Mouse (Mus musculus) liver, embryonic 14.5 days (tissue): ENCODE data around the gene Fbxw16. TPM values are rescaled to one million over a fixed set of nuclear protein-coding genes. Genes with fewer than 3 reads are reported as not detected.
"Not testable (repeated sequence)": the region's sequence is repeated elsewhere in the genome, so short reads cannot be mapped to it uniquely, and the experiment has no call there.

ENCODE experiments used
- ATAC-seq: fragments of 200-750 bp; cut with Nextera tagmentation; 2 replicates; pipeline ENCODE4 v1.8.0; 2017; ENCODE audit warnings: moderate number of reproducible peaks, mild to moderate bottlenecking, moderate library complexity; ENCODE audit not compliant: insufficient read depth
- DNase-seq, 3 experiments: peaks; one replicate each; pipeline ENCODE4 v3.0.0-alpha.2; 2012 to 2013; ENCODE audit warnings: low read depth in 3 of 3, low spot score in 3 of 3
- H3K27ac ChIP-seq: fragments of 300-500 bp; sonication (generic); 2 replicates; pipeline ENCODE4 v1.5.1; 2014; ENCODE audit warnings: moderate library complexity, mild to moderate bottlenecking, control low read depth, inconsistent platforms
- H3K27me3 ChIP-seq: fragments of 300-500 bp; sonication (generic); 2 replicates; pipeline ENCODE4 v1.6.1; 2014; ENCODE audit warnings: mild to moderate bottlenecking, low read length, moderate library complexity; ENCODE audit not compliant: control insufficient read depth, insufficient read depth
- H3K36me3 ChIP-seq: fragments of 300-500 bp; sonication (generic); replicated peaks from 2 replicates; pipeline ENCODE4 v1.6.1; 2014; ENCODE audit warnings: low read depth; ENCODE audit not compliant: control insufficient read depth, insufficient read depth
- H3K4me1 ChIP-seq, 2 experiments: fragments of 200-500 bp in 1 of 2; fragments of 300-500 bp in 1 of 2; sonication (generic) in 1 of 2; replicated peaks; 2 replicates each; pipeline ENCODE4 v1.6.1; 2012 to 2014; ENCODE audit warnings: antibody characterized with exemption in 1 of 2, inconsistent platforms in 1 of 2, low read length in 1 of 2; ENCODE audit not compliant: control insufficient read depth in 2 of 2, insufficient read depth in 2 of 2
- H3K4me2 ChIP-seq: fragments of 300-500 bp; sonication (generic); 2 replicates; pipeline ENCODE4 v1.6.1; 2014; ENCODE audit warnings: low read depth, mild to moderate bottlenecking, control low read depth, moderate library complexity
- H3K4me3 ChIP-seq, 2 experiments: fragments of 200-500 bp in 1 of 2; fragments of 300-500 bp in 1 of 2; sonication (generic) in 1 of 2; 2 replicates each; pipeline ENCODE4 v1.5.1; 2012 to 2014; ENCODE audit warnings: low read depth in 2 of 2, low read length in 2 of 2, mild to moderate bottlenecking in 2 of 2, control low read depth in 1 of 2, inconsistent platforms in 1 of 2, moderate library complexity in 1 of 2; ENCODE audit not compliant: insufficient read depth in 1 of 2
- H3K9ac ChIP-seq: fragments of 300-500 bp; sonication (generic); replicated peaks from 2 replicates; pipeline ENCODE4 v1.6.1; 2014; ENCODE audit warnings: mild to moderate bottlenecking, control low read depth, moderate library complexity
- H3K9me3 ChIP-seq: fragments of 300-500 bp; sonication (generic); 2 replicates; pipeline ENCODE4 v1.6.1; 2016; ENCODE audit warnings: low read length, mixed read lengths; ENCODE audit not compliant: control insufficient read depth
- CTCF ChIP-seq: IDR thresholded peaks from 2 replicates; pipeline ENCODE4 v1.5.1; 2016; ENCODE audit warnings: antibody characterized with exemption, low read depth, control low read depth
- EP300 ChIP-seq: IDR thresholded peaks from 2 replicates; pipeline ENCODE4 v1.6.1; 2016; ENCODE audit warnings: antibody characterized with exemption, low read depth
- WGBS: fragments of 180-500 bp; shearing (Covaris S2); extraction: QIAGEN DNeasy Blood & Tissue Kit; methylation state at CpG from one replicate; pipeline ENCODE4 v1.1.7; 2014; ENCODE audit not compliant: insufficient replicate concordance; 5-methylcytosine and 5-hydroxymethylcytosine counted together
- polyA plus RNA-seq, 2 experiments: library from polyadenylated mRNA; depleted of rRNA in 1 of 2; stranded (reverse) in 1 of 2; unstranded in 1 of 2; fragments of >200 nt; fragmentation: Nextera tagmentation in 1 of 2; extraction: Ambion mirVana in 1 of 2; gene quantifications; 2 replicates each; pipeline versions ENCODE4 v1.2.1 to v1.2.3; 2012 to 2014

Fbxw16 gene
- polyA plus RNA-seq (2012; rRNA removed) (not detected in 2 replicates), polyA plus RNA-seq (2014; fragmentation: Nextera tagmentation; extraction: Ambion mirVana) (not detected in 2 replicates)

GRCm38 (mm10) chr9:109449040-109449439 lies at the start of gene Fbxw16:
TSS of gene Fbxw16 (minus strand) at chr9:109449140.
- Histone ChIP-seq H3K4me3 (no peak within 1 kb of the TSS), H3K9ac (no peak within 1 kb of the TSS), H3K9me3 (no peaks in the 10 kb centered on the region), H3K4me2 (no peak within 1 kb of the TSS), H3K27ac (no peak within 1 kb of the TSS), H3K4me1 (no peaks in the 10 kb centered on the region), H3K36me3 (no peaks in the 10 kb centered on the region), H3K27me3 (no peaks in the 10 kb centered on the region)
- no peak for ATAC-seq
- TF ChIP-seq EP300 (no peak), CTCF (no peak)
- no peak for DNase-seq

DNA sequence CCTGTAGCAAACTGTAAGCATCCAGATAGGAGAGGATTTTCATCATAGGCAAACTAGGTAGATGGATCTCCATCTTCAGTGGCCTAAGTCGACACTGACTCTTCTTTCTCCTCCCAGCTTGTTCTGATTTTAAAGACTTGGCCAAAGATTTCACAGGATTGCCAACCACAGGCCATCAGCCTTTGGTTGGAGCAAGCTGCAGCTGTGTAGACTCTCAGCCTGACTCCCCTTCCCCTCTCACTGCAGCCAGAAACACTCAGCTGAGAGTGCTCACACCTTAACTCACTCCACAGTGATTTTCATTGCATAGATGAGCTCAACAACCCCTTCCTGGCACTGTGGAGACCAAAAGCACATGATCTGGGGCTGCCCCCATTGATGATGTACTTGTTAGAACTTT lies 46.8 kb upstream of the Fbxw16 start, which contains the start of gene Fbxw19:
Gene Fbxw19, minus strand, starts transcription at position 101 of the 400 bp plus-strand sequence.
- not testable (repeated sequence) for H3K27ac ChIP-seq, H3K4me1 ChIP-seq, H3K9ac ChIP-seq, H3K9me3 ChIP-seq, H3K36me3 ChIP-seq, DNase-seq, H3K4me3 ChIP-seq, ATAC-seq, H3K4me2 ChIP-seq, H3K27me3 ChIP-seq
- 25% methylated on average over 1 of the region's 1 CpGs for WGBS

GRCm38 (mm10) chr9:109432956-109433355 lies 16.0 kb downstream of the Fbxw16 start:
- H3K9ac ChIP-seq, result no peak overlapping the region
- H3K9me3 ChIP-seq, result no peaks in the 10 kb centered on the region
- no peak for DNase-seq
- H3K4me2 ChIP-seq, result no peak overlapping the region
- no peak overlapping the region for H3K27ac ChIP-seq
- WGBS, result 59% methylated on average over 1 of the region's 1 CpGs
- H3K36me3 ChIP-seq, result no peaks in the 10 kb centered on the region
- H3K27me3 ChIP-seq, result no peaks in the 10 kb centered on the region
- no peak for TF ChIP-seq EP300
- ATAC-seq, result no peak
- H3K4me1 ChIP-seq, result no peaks in the 10 kb centered on the region
- H3K4me3 ChIP-seq, result no peak overlapping the region

- 37% methylated on average over 4 of the region's 4 CpGs for WGBS
- H3K4me2 ChIP-seq, H3K4me3 ChIP-seq, H3K4me1 ChIP-seq, H3K27ac ChIP-seq, DNase-seq, H3K27me3 ChIP-seq, H3K9me3 ChIP-seq, H3K36me3 ChIP-seq, H3K9ac ChIP-seq, ATAC-seq: not testable (repeated sequence)
These were observed 44.7 kb downstream of the Fbxw16 start, which contains the start of gene Fbxw22 for GRCm38 (mm10) chr9:109404196-109404595. TSS of gene Fbxw22 (minus strand) at chr9:109404296.

Other genes with a start within 250 kb of the Fbxw16 start
- 0.03 TPM in 1 of 2 replicates, not detected in the other for gene Fbxw20, start 214.4 kb downstream of the Fbxw16 start, polyA plus RNA-seq (2012; rRNA removed)
- gene Fbxw20, start 214.4 kb downstream of the Fbxw16 start, polyA plus RNA-seq (2014; fragmentation: Nextera tagmentation; extraction: Ambion mirVana), result not detected in 2 replicates
- not detected in 2 replicates for gene Fbxw14, start 161.5 kb downstream of the Fbxw16 start, polyA plus RNA-seq (2012; rRNA removed)
- gene Fbxw14, start 161.5 kb downstream of the Fbxw16 start, polyA plus RNA-seq (2014; fragmentation: Nextera tagmentation; extraction: Ambion mirVana), result not detected in 2 replicates
- not detected in 2 replicates for gene Fbxw28, start 109.5 kb downstream of the Fbxw16 start, polyA plus RNA-seq (2012; rRNA removed)
- not detected in 2 replicates for gene Fbxw28, start 109.5 kb downstream of the Fbxw16 start, polyA plus RNA-seq (2014; fragmentation: Nextera tagmentation; extraction: Ambion mirVana)
- not detected in 2 replicates for gene Fbxw22, start 44.8 kb downstream of the Fbxw16 start, polyA plus RNA-seq (2012; rRNA removed)
- gene Fbxw22, start 44.8 kb downstream of the Fbxw16 start, polyA plus RNA-seq (2014; fragmentation: Nextera tagmentation; extraction: Ambion mirVana), result not detected in 2 replicates
- gene Fbxw19, start 46.7 kb upstream of the Fbxw16 start, polyA plus RNA-seq (2012; rRNA removed), result not detected in 2 replicates
- not detected in 2 replicates for gene Fbxw19, start 46.7 kb upstream of the Fbxw16 start, polyA plus RNA-seq (2014; fragmentation: Nextera tagmentation; extraction: Ambion mirVana)
- 0.02 TPM in 1 of 2 replicates, not detected in the other for gene Fbxw15, start 119.1 kb upstream of the Fbxw16 start, polyA plus RNA-seq (2012; rRNA removed)
- gene Fbxw15, start 119.1 kb upstream of the Fbxw16 start, polyA plus RNA-seq (2014; fragmentation: Nextera tagmentation; extraction: Ambion mirVana), result not detected in 2 replicates
- gene Fbxw24, start 176.9 kb upstream of the Fbxw16 start, polyA plus RNA-seq (2012; rRNA removed), result not detected in 2 replicates
- not detected in 2 replicates for gene Fbxw24, start 176.9 kb upstream of the Fbxw16 start, polyA plus RNA-seq (2014; fragmentation: Nextera tagmentation; extraction: Ambion mirVana)
- not detected in 2 replicates for gene Fbxw25, start 215.5 kb upstream of the Fbxw16 start, polyA plus RNA-seq (2012; rRNA removed)
- gene Fbxw25, start 215.5 kb upstream of the Fbxw16 start, polyA plus RNA-seq (2014; fragmentation: Nextera tagmentation; extraction: Ambion mirVana), result not detected in 2 replicates